Mouse (Mus musculus): Measurements from ENCODE around the gene Olfr613.
"Not testable (repeated sequence)": the region's sequence is repeated elsewhere in the genome, so short reads cannot be mapped to it uniquely, and the experiment has no call there.

Gene Olfr613

GRCm38 (mm10) chr7:103547774-103548173 is at the start of gene Olfr613:
Gene Olfr613, plus strand, starts transcription at chr7:103548074.
- DNase-seq (ENCODE audit: extremely low read depth, insufficient read length, low spot score) = no peak

- DNase-seq (ENCODE audit: extremely low read depth, insufficient read length, low spot score) = no peak
Measured at GRCm38 (mm10) chr7:103512022-103512421, 35.9 kb upstream of the Olfr613 start, which contains the start of gene Olfr610. Gene Olfr610, minus strand, starts transcription at chr7:103512122.

GRCm38 (mm10) chr7:103520746-103521145 is 27.1 kb upstream of the Olfr613 start, which contains the start of gene Olfr611:
Gene Olfr611, minus strand, starts transcription at chr7:103520846.
- not testable (repeated sequence) for DNase-seq (ENCODE audit: extremely low read depth, insufficient read length, low spot score)

- not testable (repeated sequence) for DNase-seq (ENCODE audit: extremely low read depth, insufficient read length, low spot score)
Measured at GRCm38 (mm10) chr7:103542617-103543016, 5.3 kb upstream of the Olfr613 start, which contains the start of gene Olfr612. Gene Olfr612, minus strand, starts transcription at chr7:103542717.

DNA sequence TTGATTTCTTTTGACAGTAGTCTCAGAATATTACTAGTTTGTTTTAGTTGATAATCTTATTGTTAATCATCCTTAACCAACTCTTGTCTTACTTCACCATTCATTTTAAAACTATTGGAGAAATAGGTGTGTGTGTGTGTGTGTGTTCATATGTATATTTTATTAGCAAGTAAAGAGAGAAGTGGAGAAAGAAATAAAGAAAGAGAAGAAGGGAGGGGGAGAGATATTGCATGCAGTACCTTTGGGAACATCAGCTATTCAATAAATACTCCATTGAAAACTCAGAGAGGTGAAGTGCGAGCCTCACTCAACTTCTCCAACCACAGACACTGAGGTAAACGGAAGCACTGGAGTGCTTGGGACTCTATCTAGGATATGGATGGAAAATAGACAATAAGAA is 7.9 kb downstream of the Olfr613 start, which contains the start of gene Olfr615:
TSS of gene Olfr615 (plus strand) at position 301 of the 400 bp plus-strand sequence.
- DNase-seq (ENCODE audit: extremely low read depth, insufficient read length, low spot score) = no peak

- DNase-seq (ENCODE audit: extremely low read depth, insufficient read length, low spot score) = no peak
Measured at GRCm38 (mm10) chr7:103569043-103569442, 21.2 kb downstream of the Olfr613 start, which contains the start of gene Olfr616. Gene Olfr616, minus strand, starts transcription at chr7:103569143.

- no peak for DNase-seq (ENCODE audit: extremely low read depth, insufficient read length, low spot score)
Measured at GRCm38 (mm10) chr7:103572761-103573160, 24.9 kb downstream of the Olfr613 start, which contains the start of gene Olfr617. Gene Olfr617, plus strand, starts transcription at chr7:103573061.

DNA sequence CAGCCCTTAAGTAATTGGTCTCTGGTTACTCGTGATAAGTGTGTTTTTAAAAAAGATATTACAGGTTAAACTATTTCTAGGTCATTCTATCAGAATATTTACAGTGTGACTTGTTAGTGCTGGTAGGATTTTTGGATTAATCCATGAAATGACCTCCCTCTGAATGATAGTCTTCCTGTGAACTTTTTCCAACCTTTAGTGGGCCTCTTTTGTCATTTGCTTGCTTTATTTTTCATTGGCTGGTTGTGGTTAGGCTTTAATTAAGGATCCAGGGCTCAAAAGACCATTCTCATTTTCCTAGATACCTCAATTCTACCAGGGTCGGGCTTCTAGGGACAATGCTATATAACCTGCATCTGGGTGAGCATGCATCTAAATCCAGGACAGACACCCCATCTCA is 41.9 kb downstream of the Olfr613 start, which contains the start of gene Olfr618:
TSS of gene Olfr618 (plus strand) at position 301 of the 400 bp plus-strand sequence.
- DNase-seq (ENCODE audit: extremely low read depth, insufficient read length, low spot score) = no peak

- no peak for DNase-seq (ENCODE audit: extremely low read depth, insufficient read length, low spot score)
Measured at GRCm38 (mm10) chr7:103600275-103600674, 52.4 kb downstream of the Olfr613 start, which contains the start of gene Olfr619. Gene Olfr619, plus strand, starts transcription at chr7:103600575.

Data from 3134 (cell line).